Mouse (Mus musculus) testis, postnatal 14 days (tissue): ENCODE results near the gene Dnajb6.
A peak's percentile ranks its signal among the peaks of the same experiment; 100 is the strongest.
"Not testable (repeated sequence)": the region's sequence is repeated elsewhere in the genome, so short reads cannot be mapped to it uniquely, and the experiment has no call there.

Experiments
- DNase-seq: peaks from one replicate; pipeline ENCODE4 v3.0.0; 2021; ENCODE audit warnings: low spot score

Dnajb6 gene

GRCm38 (mm10) chr5:29735557-29736061 is at the start of gene Dnajb6, which contains the start of gene Gm5129:
Gene Dnajb6 (plus strand): TSS chr5:29735688.
Gene Gm5129 (minus strand): TSS chr5:29735936.
- peak; percentile 96 for DNase-seq

- DNase-seq, result no peak
Observed at GRCm38 (mm10) chr5:29687671-29688070, 47.8 kb upstream of the Dnajb6 start.

GRCm38 (mm10) chr5:29688352-29688751 is 47.1 kb upstream of the Dnajb6 start:
- no peak for DNase-seq

- DNase-seq, result no peak
Observed at GRCm38 (mm10) chr5:29698493-29698892, 37.0 kb upstream of the Dnajb6 start.

GRCm38 (mm10) chr5:29699520-29700202 is 35.8 kb upstream of the Dnajb6 start:
- no peak for DNase-seq

- DNase-seq, result no peak
Observed at GRCm38 (mm10) chr5:29707241-29707640, 28.2 kb upstream of the Dnajb6 start.

- no peak for DNase-seq
Observed at GRCm38 (mm10) chr5:29708258-29708657, 27.2 kb upstream of the Dnajb6 start.

GRCm38 (mm10) chr5:29711631-29712030 is 23.9 kb upstream of the Dnajb6 start:
- no peak for DNase-seq

- no peak for DNase-seq
Observed at GRCm38 (mm10) chr5:29712906-29713305, 22.6 kb upstream of the Dnajb6 start.

GRCm38 (mm10) chr5:29721159-29721558 is 14.3 kb upstream of the Dnajb6 start:
- no peak for DNase-seq

DNA sequence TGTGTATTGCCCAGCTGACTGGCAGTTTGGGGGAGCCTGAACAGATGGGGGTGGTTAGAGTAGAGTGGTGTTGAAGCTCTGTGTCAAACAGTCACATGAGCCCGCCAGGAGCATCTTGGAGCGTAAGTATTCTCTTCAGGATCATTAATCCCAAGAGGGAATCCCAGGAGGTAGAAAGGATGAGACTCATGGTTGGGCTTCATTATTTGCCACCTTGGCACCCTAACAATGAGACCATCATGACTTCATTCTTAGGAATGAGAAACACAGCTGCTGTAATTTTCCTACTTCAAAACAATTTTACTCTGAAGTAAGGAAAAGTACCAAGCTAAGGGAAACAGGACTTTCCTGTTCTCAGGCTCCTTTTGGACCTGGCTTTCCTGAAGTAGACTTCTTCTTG is 10.1 kb upstream of the Dnajb6 start:
- DNase-seq, result no peak

GRCm38 (mm10) chr5:29726070-29726469 is 9.4 kb upstream of the Dnajb6 start:
- not testable (repeated sequence) for DNase-seq

DNA sequence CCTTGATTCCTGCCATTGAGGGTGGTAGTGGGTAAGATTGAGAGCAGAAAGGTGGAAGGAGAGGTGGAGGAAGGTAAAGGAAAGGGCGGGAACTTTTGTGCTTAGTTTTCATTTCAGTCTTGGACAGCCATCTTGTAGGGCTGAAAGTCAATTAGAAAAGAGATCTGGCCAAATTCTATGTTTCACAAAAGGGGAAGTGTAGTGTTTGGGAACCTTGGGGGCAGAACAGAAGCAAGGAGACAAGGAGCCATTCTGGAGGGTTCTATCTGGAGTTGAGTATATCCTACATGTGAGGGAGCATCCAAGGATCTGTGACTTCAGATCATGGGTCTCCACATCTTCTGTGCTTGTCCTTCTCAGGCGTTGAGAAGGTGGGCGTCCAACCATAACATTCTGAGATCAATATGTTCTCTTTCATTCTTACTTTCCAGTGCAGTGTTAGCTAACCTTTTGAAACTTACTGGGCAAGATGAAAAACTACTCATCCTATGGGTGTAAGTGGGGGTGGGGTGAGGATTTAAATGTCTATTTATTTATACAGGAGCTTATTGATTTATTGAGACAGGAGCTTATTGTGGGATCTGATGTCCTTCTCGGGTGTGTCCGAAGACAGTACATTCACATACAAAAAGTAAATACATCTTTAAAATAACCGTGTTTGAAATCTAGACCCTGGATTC is 517 bp upstream of the Dnajb6 start:
- no peak for DNase-seq

- no peak for DNase-seq
Observed at GRCm38 (mm10) chr5:29736073-29736900, 799 bp downstream of the Dnajb6 start.

DNA sequence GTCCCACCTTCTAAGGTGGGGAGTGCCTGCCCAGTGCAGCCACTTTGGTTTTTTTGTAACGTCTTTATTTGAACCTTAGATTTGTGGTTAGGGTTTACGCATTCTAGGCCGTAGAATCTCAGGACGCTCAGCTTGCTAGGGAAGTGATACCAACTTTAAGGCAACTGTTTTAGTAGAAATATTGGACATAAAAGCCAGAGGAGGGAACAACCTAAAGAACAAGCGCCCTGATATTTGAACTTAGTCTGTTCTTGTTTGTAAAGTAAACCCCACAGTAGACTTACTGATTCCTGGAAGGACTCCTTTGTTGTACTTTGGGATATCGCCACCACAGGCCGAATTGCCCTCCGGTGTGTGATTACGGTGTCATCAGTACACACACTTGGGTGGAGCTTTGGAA is 1.5 kb downstream of the Dnajb6 start:
- no peak for DNase-seq

GRCm38 (mm10) chr5:29737471-29737870 is 2.0 kb downstream of the Dnajb6 start:
- no peak for DNase-seq

DNA sequence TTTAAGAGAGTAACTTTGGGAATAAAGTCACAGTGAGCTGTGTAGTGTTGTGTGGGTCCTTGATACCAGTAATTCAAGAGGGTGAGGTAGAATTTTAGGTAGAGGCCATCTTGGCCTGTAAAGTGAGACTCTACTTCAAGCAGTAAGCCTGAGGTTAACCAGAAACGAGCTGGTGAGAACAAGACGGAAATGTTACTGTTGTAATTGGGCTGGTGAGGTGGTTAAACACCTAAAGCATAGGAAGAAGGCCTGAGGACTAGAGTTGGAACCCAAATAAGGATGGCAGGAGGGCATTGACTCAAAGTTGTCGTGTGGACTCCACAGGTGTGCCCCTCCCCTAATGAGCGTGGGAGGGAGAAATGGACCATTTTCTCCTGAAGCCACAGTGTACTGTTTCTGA is 2.6 kb downstream of the Dnajb6 start:
- no peak for DNase-seq

DNA sequence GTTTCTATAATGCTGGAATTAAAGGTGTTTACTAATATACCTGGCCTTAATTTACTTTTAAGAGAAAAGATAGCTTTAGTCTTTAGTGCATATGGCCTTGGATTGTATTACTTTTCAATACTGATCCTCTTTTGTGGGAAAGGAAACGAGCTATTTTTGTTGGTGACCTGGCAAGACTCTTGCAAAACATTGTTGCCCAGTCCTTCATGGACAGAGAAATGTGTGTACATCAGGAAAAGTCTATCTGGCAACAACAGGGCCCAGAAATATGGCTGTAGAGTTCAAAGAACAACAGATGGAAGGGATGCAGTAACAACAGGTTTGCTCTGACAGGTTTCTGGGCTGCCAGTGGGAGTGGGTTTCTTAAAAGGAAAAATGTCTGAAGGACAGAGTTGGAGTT is 5.2 kb downstream of the Dnajb6 start:
- no peak for DNase-seq

DNA sequence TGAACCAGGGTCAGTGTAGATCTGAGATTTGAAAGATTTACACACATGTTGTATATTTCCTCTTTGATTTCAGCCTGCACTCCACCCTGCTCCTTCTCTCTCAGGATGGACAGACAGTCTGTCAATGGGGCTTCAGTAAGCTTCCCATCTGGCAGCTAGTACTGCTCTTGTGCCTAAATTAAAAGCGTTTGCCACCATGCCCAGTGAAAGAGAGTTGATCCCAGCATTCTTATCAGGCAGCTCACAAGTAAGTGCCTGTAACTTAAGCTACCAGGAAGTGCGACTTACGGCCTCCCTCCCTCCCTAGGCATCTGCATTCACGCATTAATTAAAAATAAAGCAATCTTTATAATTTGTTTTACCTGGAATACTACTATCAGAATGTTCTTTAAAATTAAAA is 5.6 kb downstream of the Dnajb6 start:
- DNase-seq, result no peak

GRCm38 (mm10) chr5:29747661-29748060 is 12.2 kb downstream of the Dnajb6 start:
- no peak for DNase-seq

DNA sequence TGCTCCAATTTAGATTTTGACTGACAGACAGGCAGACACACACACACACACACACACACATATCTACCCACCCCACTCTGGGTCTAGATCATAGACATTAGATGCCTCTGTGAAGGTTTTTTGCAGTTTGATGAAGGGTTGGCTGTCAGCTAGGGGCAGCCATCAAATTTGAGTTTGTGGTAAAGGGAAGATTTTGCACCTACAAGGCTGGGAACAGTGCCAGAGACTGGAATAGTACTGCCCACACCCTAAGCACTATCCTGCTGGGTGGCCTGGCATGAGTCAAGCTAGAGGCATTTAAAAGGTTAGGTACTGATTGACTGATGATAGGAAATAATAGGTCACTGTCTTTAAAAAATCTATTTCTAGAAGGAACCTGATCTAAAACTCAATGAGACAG is 15.8 kb downstream of the Dnajb6 start:
- DNase-seq, result no peak

DNA sequence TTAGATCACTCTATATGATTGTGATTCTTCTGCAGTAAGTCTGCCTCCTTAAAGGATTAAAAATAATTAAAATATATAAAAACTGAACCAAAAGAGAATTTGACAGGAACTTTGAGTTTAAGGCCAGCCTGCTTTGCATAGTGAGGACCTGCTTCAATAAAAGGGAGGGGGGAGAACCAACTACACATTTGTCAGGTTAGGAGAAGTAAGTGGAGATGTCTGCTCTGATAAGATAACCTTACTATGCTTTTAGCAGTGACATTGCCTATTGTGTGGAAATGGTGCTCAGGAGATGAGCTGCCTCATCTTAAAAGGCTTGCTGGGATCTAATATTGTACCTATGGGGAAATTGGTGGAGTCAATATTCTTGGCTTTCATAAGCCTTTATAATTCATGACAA is 17.4 kb downstream of the Dnajb6 start:
- DNase-seq, result no peak

GRCm38 (mm10) chr5:29759318-29759717 is 23.8 kb downstream of the Dnajb6 start:
- DNase-seq, result no peak
